8 mouse cellular contexts compared by ENCODE assay signal in genomic region chr2:39008350-39008851, GRCm38 (mm10). TPM values are rescaled to one million over a fixed set of nuclear protein-coding genes. Genes with fewer than 3 reads are reported as not detected.
A peak's percentile ranks its signal among the peaks of the same experiment; 100 is the strongest.
DNase-seq lines count a peak whose midpoint lies in the region; ATAC-seq and TF ChIP-seq lines count a peak whose summit lies in the region.

No protein-coding gene starts in this region.

- DNase-seq in layer of hippocampus, adult 2 months (ENCODE audit: low spot score in 2 of 2), result no peak
- no peak for DNase-seq in layer of hippocampus, postnatal 14 days (ENCODE audit: low spot score in 2 of 2)
- DNase-seq in MN1 (ENCODE audit: low spot score), result peak; percentile 55
- no peak for DNase-seq in limb, embryonic 14.5 days (ENCODE audit: low spot score)
- DNase-seq in gastrocnemius, adult 8-10 months (ENCODE audit: low spot score in 2 of 2), result no peak
- no peak for DNase-seq in left cerebral cortex, adult 18-20 months (ENCODE audit: low spot score in 2 of 2)

- peak; percentile 24 for ATAC-seq in limb, embryonic 14.5 days (ENCODE audit: low FRiP score, low read depth)
- ATAC-seq in neural tube, embryonic 12.5 days (ENCODE audit: low FRiP score, low read depth), result peak; percentile 64

- H3K36me3 ChIP-seq in erythroblast, embryonic 14.5 days (ENCODE audit: control insufficient read depth), result peaks cover 46% of the 10 kb centered on the region
- peaks cover 22% of the 10 kb centered on the region for H3K36me3 ChIP-seq in limb, embryonic 14.5 days (ENCODE audit: control insufficient read depth, insufficient read depth, low read length)
- peaks cover 12% of the 10 kb centered on the region; the same call in 1 of the 2 replicates for H3K36me3 ChIP-seq in neural tube, embryonic 12.5 days

- no peaks in the 10 kb centered on the region for H3K9me3 ChIP-seq in erythroblast, embryonic 14.5 days (ENCODE audit: control insufficient read depth, low read length)
- no peaks in the 10 kb centered on the region for H3K9me3 ChIP-seq in limb, embryonic 14.5 days (ENCODE audit: control insufficient read depth, low read length)
- H3K9me3 ChIP-seq in neural tube, embryonic 12.5 days, result no peaks in the 10 kb centered on the region

- H3K27me3 ChIP-seq in erythroblast, embryonic 14.5 days (ENCODE audit: control insufficient read depth), result no peaks in the 10 kb centered on the region
- H3K27me3 ChIP-seq in limb, embryonic 14.5 days (ENCODE audit: control insufficient read depth, insufficient read depth, low read length), result no peaks in the 10 kb centered on the region
- no peaks in the 10 kb centered on the region for H3K27me3 ChIP-seq in neural tube, embryonic 12.5 days (replicated peaks)

- no peak for TF ChIP-seq CTCF in layer of hippocampus, adult 2 months (conservative IDR thresholded peaks at IDR 0.05)

- peak overlapping the region; percentile 90 for H3K9ac ChIP-seq in limb, embryonic 14.5 days (ENCODE audit: low read depth, low read length, severe bottlenecking)
- H3K9ac ChIP-seq in neural tube, embryonic 12.5 days, result peak overlapping the region; percentile 80

- peak overlapping the region; percentile 96 for H3K27ac ChIP-seq in layer of hippocampus, adult 2 months
- peak overlapping the region; percentile 82 for H3K27ac ChIP-seq in limb, embryonic 14.5 days (replicated peaks; ENCODE audit: low read depth, low read length)
- H3K27ac ChIP-seq in neural tube, embryonic 12.5 days, result peak overlapping the region; percentile 62; the same call in 1 of the 2 replicates

- no peak for TF ChIP-seq POLR2A in limb, embryonic 14.5 days (IDR thresholded peaks at IDR 0.05; ENCODE audit: borderline replicate concordance, extremely low read depth, insufficient read depth, insufficient read length)

- H3K4me1 ChIP-seq in erythroblast, embryonic 14.5 days (ENCODE audit: control insufficient read depth), result peaks cover 77% of the 10 kb centered on the region
- peaks cover 29% of the 10 kb centered on the region for H3K4me1 ChIP-seq in limb, embryonic 14.5 days (ENCODE audit: control insufficient read depth, insufficient read depth, low read length)
- peaks cover 35% of the 10 kb centered on the region for H3K4me1 ChIP-seq in neural tube, embryonic 12.5 days

- WGBS in limb, embryonic 14.5 days, result 0% methylated on average over 16 of the region's 25 CpGs
- WGBS in neural tube, embryonic 12.5 days, result under 1% methylated on average over 25 of the region's 25 CpGs

- H3K4me2 ChIP-seq in limb, embryonic 14.5 days (replicated peaks; ENCODE audit: low read depth, low read length, severe bottlenecking), result peak overlapping the region; percentile 62
- H3K4me2 ChIP-seq in neural tube, embryonic 12.5 days (replicated peaks), result peak overlapping the region; percentile 94

- H3K4me3 ChIP-seq in layer of hippocampus, adult 2 months, result peak overlapping the region; percentile 90
- H3K4me3 ChIP-seq in erythroblast, embryonic 14.5 days (replicated peaks), result peak overlapping the region; percentile 99
- peak overlapping the region; percentile 86 for H3K4me3 ChIP-seq in limb, embryonic 14.5 days (replicated peaks; ENCODE audit: low read length)
- H3K4me3 ChIP-seq in neural tube, embryonic 12.5 days, result peak overlapping the region; percentile 88

RNA-seq across cellular contexts. Expression of gene Rpl35, which starts 3.0 kb away (rescaled TPM):
- 100 to 1,000 TPM; 247 to 255 TPM for total RNA-seq in layer of hippocampus, adult 2 months (2021)
- 100 to 1,000 TPM; 246 to 254 TPM for total RNA-seq in layer of hippocampus, postnatal 14 days (2021)
- polyA plus RNA-seq in erythroblast, embryonic 14.5 days (2012), result 34.7 TPM in 2 replicates
- 448 and 806 TPM in 2 replicates for polyA plus RNA-seq in limb, embryonic 14.5 days (2012; rRNA removed)
- polyA plus RNA-seq in limb, embryonic 14.5 days (2014; fragmentation: Nextera tagmentation; extraction: Ambion mirVana), result 1,031 and 1,116 TPM in 2 replicates
- polyA plus RNA-seq in neural tube, embryonic 12.5 days (2016; fragmentation: Nextera tagmentation; extraction: Ambion mirVana), result 887 and 959 TPM in 2 replicates
- 100 to 1,000 TPM; 298 to 385 (median 322) TPM for total RNA-seq in gastrocnemius, adult 8-10 months (2022)
- 100 to 1,000 TPM; 265 to 280 TPM for total RNA-seq in left cerebral cortex, adult 18-20 months (2021)

RNA-seq across cellular contexts. Expression of gene Arpc5l, which starts 3.3 kb away (rescaled TPM):
- 10 to 100 TPM; 88.5 to 92.8 TPM for total RNA-seq in layer of hippocampus, adult 2 months (2021)
- 10 to 100 TPM; 85.7 to 95.2 TPM for total RNA-seq in layer of hippocampus, postnatal 14 days (2021)
- 8.1 and 8.6 TPM in 2 replicates for polyA plus RNA-seq in erythroblast, embryonic 14.5 days (2012)
- 49.8 and 61.7 TPM in 2 replicates for polyA plus RNA-seq in limb, embryonic 14.5 days (2012; rRNA removed)
- 116 and 122 TPM in 2 replicates for polyA plus RNA-seq in limb, embryonic 14.5 days (2014; fragmentation: Nextera tagmentation; extraction: Ambion mirVana)
- 122 and 133 TPM in 2 replicates for polyA plus RNA-seq in neural tube, embryonic 12.5 days (2016; fragmentation: Nextera tagmentation; extraction: Ambion mirVana)
- 100 to 1,000 TPM; 120 to 151 (median 137) TPM for total RNA-seq in gastrocnemius, adult 8-10 months (2022)
- total RNA-seq in left cerebral cortex, adult 18-20 months (2021), result 100 to 1,000 TPM; 102 to 109 TPM

RNA-seq across cellular contexts. Expression of gene Wdr38, which starts 11.1 kb away (rescaled TPM):
- under 1 TPM; 0.47 to 0.69 TPM for total RNA-seq in layer of hippocampus, adult 2 months (2021)
- under 1 TPM; 0.36 to 0.55 TPM for total RNA-seq in layer of hippocampus, postnatal 14 days (2021)
- polyA plus RNA-seq in erythroblast, embryonic 14.5 days (2012), result not detected in 2 replicates
- 0.58 and 0.98 TPM in 2 replicates for polyA plus RNA-seq in limb, embryonic 14.5 days (2012; rRNA removed)
- polyA plus RNA-seq in limb, embryonic 14.5 days (2014; fragmentation: Nextera tagmentation; extraction: Ambion mirVana), result 1.3 TPM in 2 replicates
- polyA plus RNA-seq in neural tube, embryonic 12.5 days (2016; fragmentation: Nextera tagmentation; extraction: Ambion mirVana), result 1.6 and 2.0 TPM in 2 replicates
- total RNA-seq in gastrocnemius, adult 8-10 months (2022), result under 1 TPM in 1 of 4 experiments, not detected in 3; 0.21 TPM
- under 1 TPM; 0.44 to 0.47 TPM for total RNA-seq in left cerebral cortex, adult 18-20 months (2021)

RNA-seq across cellular contexts. Expression of gene Golga1, which starts 56.9 kb away (rescaled TPM):
- total RNA-seq in layer of hippocampus, adult 2 months (2021), result 10 to 100 TPM; 36.2 to 42.5 TPM
- 10 to 100 TPM; 29.1 to 37.7 TPM for total RNA-seq in layer of hippocampus, postnatal 14 days (2021)
- polyA plus RNA-seq in erythroblast, embryonic 14.5 days (2012), result 0.09 and 0.15 TPM in 2 replicates
- 36.7 and 37.9 TPM in 2 replicates for polyA plus RNA-seq in limb, embryonic 14.5 days (2012; rRNA removed)
- 30.9 and 32.3 TPM in 2 replicates for polyA plus RNA-seq in limb, embryonic 14.5 days (2014; fragmentation: Nextera tagmentation; extraction: Ambion mirVana)
- 31.4 and 31.5 TPM in 2 replicates for polyA plus RNA-seq in neural tube, embryonic 12.5 days (2016; fragmentation: Nextera tagmentation; extraction: Ambion mirVana)
- total RNA-seq in gastrocnemius, adult 8-10 months (2022), result 10 to 100 TPM in 2 of 4 experiments, 1 to 10 TPM in 2; 8.9 to 10.5 (median 9.9) TPM
- total RNA-seq in left cerebral cortex, adult 18-20 months (2021), result 10 to 100 TPM; 28.3 to 32.2 TPM
